Mouse (Mus musculus) ES-Bruce4 (cell line): ENCODE results near the gene Copz1. TPM values are rescaled to one million over a fixed set of nuclear protein-coding genes. Genes with fewer than 3 reads are reported as not detected.
A peak's percentile ranks its signal among the peaks of the same experiment; 100 is the strongest.

Experiments used
- H3K27ac ChIP-seq: 2 replicates; pipeline ENCODE4 v1.5.1; 2012; ENCODE audit warnings: low read length, inconsistent platforms; ENCODE audit not compliant: insufficient read depth
- H3K27me3 ChIP-seq: 2 replicates; pipeline ENCODE4 v1.6.1; 2012; ENCODE audit warnings: mild to moderate bottlenecking, low read length, inconsistent platforms; ENCODE audit not compliant: control insufficient read depth, poor library complexity, insufficient read depth, severe bottlenecking
- H3K36me3 ChIP-seq: 2 replicates; pipeline ENCODE4 v1.6.1; 2012; ENCODE audit warnings: inconsistent platforms, mild to moderate bottlenecking, low read length, moderate library complexity; ENCODE audit not compliant: control insufficient read depth, poor library complexity, insufficient read depth, severe bottlenecking
- H3K4me1 ChIP-seq: one replicate; pipeline ENCODE4 v1.8.1; 2011; ENCODE audit warnings: low read length; ENCODE audit not compliant: control insufficient read depth, insufficient read depth
- H3K4me3 ChIP-seq: 2 replicates; pipeline ENCODE4 v1.5.1; 2011; ENCODE audit warnings: low read depth, mild to moderate bottlenecking, low read length
- H3K9ac ChIP-seq: 2 replicates; pipeline ENCODE4 v1.6.1; 2012; ENCODE audit warnings: low read depth, mild to moderate bottlenecking, inconsistent platforms; ENCODE audit not compliant: poor library complexity, severe bottlenecking
- H3K9me3 ChIP-seq: replicated peaks from 2 replicates; pipeline ENCODE4 v1.6.1; 2012; ENCODE audit warnings: mild to moderate bottlenecking, low read length, inconsistent platforms; ENCODE audit not compliant: control insufficient read depth, poor library complexity, insufficient read depth, severe bottlenecking
- CTCF ChIP-seq: IDR thresholded peaks from one replicate; pipeline ENCODE4 v1.8.1; 2011; ENCODE audit warnings: low read depth, low read length
- EP300 ChIP-seq: IDR thresholded peaks from 2 replicates; pipeline ENCODE4 v1.6.1; 2011; ENCODE audit warnings: low read depth, low read length; ENCODE audit not compliant: insufficient read depth
- POLR2A ChIP-seq: IDR thresholded peaks from one replicate; pipeline ENCODE4 v1.8.1; 2011; ENCODE audit warnings: low read length; ENCODE audit not compliant: insufficient read depth
- polyA plus RNA-seq: library from polyadenylated mRNA; stranded (reverse); fragments of >200 nt; gene quantifications from 2 replicates; pipeline ENCODE4 v1.2.4, GENCODE M21; 2011; ENCODE audit warnings: low read depth; ENCODE audit not compliant: missing spikeins, insufficient read depth, insufficient read length

Copz1 gene
- 140 and 145 TPM in 2 replicates for polyA plus RNA-seq

- no peak within 1 kb of the TSS for H3K27ac ChIP-seq
- TF ChIP-seq EP300 (no peak), CTCF (no peak), POLR2A (peak; percentile 78)
- H3K4me1 ChIP-seq = no peaks in the 10 kb centered on the region
- peak within 1 kb of the TSS; percentile 90 for H3K4me3 ChIP-seq
- peak within 1 kb of the TSS; percentile 86 for H3K9ac ChIP-seq
- H3K9me3 ChIP-seq = no peaks in the 10 kb centered on the region
- no peaks in the 10 kb centered on the region for H3K36me3 ChIP-seq
- no peaks in the 10 kb centered on the region for H3K27me3 ChIP-seq
These were observed at the start of gene Copz1 for GRCm38 (mm10) chr15:103272419-103273279. Gene Copz1, plus strand, starts transcription at chr15:103272714.

GRCm38 (mm10) chr15:103224161-103224560 is 48.4 kb upstream of the Copz1 start:
- Histone ChIP-seq H3K4me3 (no peak overlapping the region), H3K9ac (no peak overlapping the region), H3K4me1 (no peaks in the 10 kb centered on the region), H3K9me3 (no peaks in the 10 kb centered on the region), H3K27me3 (no peaks in the 10 kb centered on the region), H3K27ac (no peak overlapping the region), H3K36me3 (peaks cover 10% of the 10 kb centered on the region)
- no peak for TF ChIP-seq CTCF
- no peak for TF ChIP-seq POLR2A
- no peak for TF ChIP-seq EP300

- Histone ChIP-seq H3K9ac (no peak overlapping the region), H3K36me3 (no peaks in the 10 kb centered on the region; the same call in 1 of the 2 replicates), H3K4me1 (no peaks in the 10 kb centered on the region), H3K9me3 (no peaks in the 10 kb centered on the region), H3K27me3 (no peaks in the 10 kb centered on the region), H3K27ac (peak overlapping the region; percentile 24; the same call in 1 of the 2 replicates), H3K4me3 (no peak overlapping the region)
- TF ChIP-seq EP300 = no peak
- TF ChIP-seq CTCF = no peak
- TF ChIP-seq POLR2A = no peak
These were observed 45.5 kb upstream of the Copz1 start for GRCm38 (mm10) chr15:103227022-103227421.

- TF ChIP-seq CTCF (no peak), EP300 (no peak), POLR2A (no peak)
- Histone ChIP-seq H3K27ac (peak overlapping the region; percentile 24; the same call in 1 of the 2 replicates), H3K36me3 (peaks cover 1% of the 10 kb centered on the region), H3K9me3 (no peaks in the 10 kb centered on the region), H3K9ac (no peak overlapping the region), H3K27me3 (no peaks in the 10 kb centered on the region), H3K4me1 (no peaks in the 10 kb centered on the region), H3K4me3 (no peak overlapping the region)
These were observed 44.9 kb upstream of the Copz1 start for GRCm38 (mm10) chr15:103227572-103227971.

DNA sequence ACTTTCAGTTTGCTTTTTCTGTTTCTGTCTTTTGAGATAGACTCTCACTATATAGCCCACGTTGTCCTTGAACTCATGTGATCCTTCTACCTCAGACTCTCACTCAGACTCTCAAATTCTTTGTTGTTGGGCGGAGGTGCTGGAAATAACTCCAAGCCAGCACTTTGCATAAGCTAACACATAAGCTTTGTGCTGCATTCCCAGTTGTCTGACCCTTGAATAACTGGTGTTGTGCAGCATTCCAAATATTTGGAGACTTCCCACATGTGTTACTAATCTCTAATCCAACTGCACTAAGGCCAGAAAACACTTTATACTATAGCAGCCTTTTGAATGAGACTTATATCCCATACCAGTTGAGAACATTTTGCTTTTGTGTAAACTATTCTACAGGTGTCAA is 43.6 kb upstream of the Copz1 start:
- no peaks in the 10 kb centered on the region for H3K27me3 ChIP-seq
- TF ChIP-seq EP300 (no peak), POLR2A (no peak), CTCF (no peak)
- no peaks in the 10 kb centered on the region for H3K4me1 ChIP-seq
- H3K9ac ChIP-seq = no peak overlapping the region
- peak overlapping the region; percentile 54; the same call in 1 of the 2 replicates for H3K27ac ChIP-seq
- no peak overlapping the region for H3K4me3 ChIP-seq
- no peaks in the 10 kb centered on the region for H3K9me3 ChIP-seq
- H3K36me3 ChIP-seq = peaks cover 3% of the 10 kb centered on the region

GRCm38 (mm10) chr15:103233119-103233518 is 39.4 kb upstream of the Copz1 start:
- Histone ChIP-seq H3K9me3 (no peaks in the 10 kb centered on the region), H3K36me3 (peaks cover 6% of the 10 kb centered on the region), H3K27me3 (no peaks in the 10 kb centered on the region), H3K9ac (no peak overlapping the region), H3K4me3 (no peak overlapping the region), H3K4me1 (no peaks in the 10 kb centered on the region), H3K27ac (no peak overlapping the region)
- TF ChIP-seq EP300 = no peak
- TF ChIP-seq CTCF = no peak
- no peak for TF ChIP-seq POLR2A
